Mouse (Mus musculus): ENCODE measurements around the gene Cmip. TPM values are rescaled to one million over a fixed set of nuclear protein-coding genes. Genes with fewer than 3 reads are reported as not detected.

Cmip gene
- polyA plus RNA-seq, 1 experiment from 2014 or later: 21.6 TPM

DNA sequence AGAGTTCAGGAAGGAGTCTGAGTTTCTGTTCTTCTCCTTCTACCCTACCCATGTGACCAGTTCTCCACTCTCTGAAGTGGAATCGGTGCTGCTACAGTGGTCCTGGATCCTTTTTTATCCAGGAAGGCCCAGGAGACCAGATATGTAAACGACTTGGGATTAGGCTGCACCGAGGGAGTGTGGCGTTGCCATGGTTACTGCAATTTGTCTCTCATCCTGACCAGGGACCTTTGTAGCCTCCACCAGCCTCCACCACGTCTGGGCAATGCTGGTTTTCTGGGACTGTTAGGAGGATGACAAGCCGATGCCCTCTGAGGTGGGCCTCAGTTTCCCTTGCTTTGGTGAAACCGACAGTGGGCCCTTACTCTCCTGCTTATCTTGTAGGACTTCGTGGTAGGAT lies 35.4 kb downstream of the Cmip start:
- 28% methylated on average over 8 of the region's 8 CpGs for WGBS
- H3K4me2 ChIP-seq (replicated peaks; ENCODE audit: low read depth, low read length): no peak overlapping the region

DNA sequence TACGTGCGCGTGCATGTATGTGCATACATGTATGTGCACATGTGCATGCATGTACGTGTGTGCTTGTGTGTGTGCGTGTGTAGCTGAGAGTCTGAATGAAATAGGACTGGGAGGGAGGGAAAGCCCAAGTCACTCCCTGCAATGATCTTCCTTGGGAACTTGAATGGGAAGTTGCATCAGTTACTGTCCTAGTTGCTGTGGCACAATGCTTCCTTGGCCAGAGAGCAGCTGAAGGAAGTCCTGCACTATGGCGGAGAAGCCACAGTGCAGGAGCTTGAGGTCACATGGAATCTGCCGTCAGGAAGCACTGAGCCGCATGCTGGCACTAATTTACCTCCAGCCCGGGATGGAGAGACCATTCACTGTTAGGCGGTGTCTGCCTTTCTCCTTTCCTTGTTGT lies 37.9 kb downstream of the Cmip start:
- Histone ChIP-seq H3K27ac (ENCODE audit: low read length) (no peak overlapping the region), H3K4me1 (ENCODE audit: control insufficient read depth, insufficient read depth, low read length) (peaks cover 32% of the 10 kb centered on the region), H3K9ac (replicated peaks; ENCODE audit: low read depth, low read length) (no peak overlapping the region), H3K36me3 (ENCODE audit: control insufficient read depth, insufficient read depth, low read length) (no peaks in the 10 kb centered on the region), H3K27me3 (ENCODE audit: control insufficient read depth, insufficient read depth, low read length) (no peaks in the 10 kb centered on the region), H3K4me3 (ENCODE audit: low read depth, low read length) (no peak overlapping the region), H3K4me2 (replicated peaks; ENCODE audit: low read depth, low read length) (no peak overlapping the region), H3K9me3 (ENCODE audit: control insufficient read depth, low read depth, low read length) (no peaks in the 10 kb centered on the region)
- WGBS: 86% methylated on average over 10 of the region's 10 CpGs
- no peak for ATAC-seq (ENCODE audit: insufficient number of reproducible peaks, insufficient read depth, low FRiP score, low read depth)

More for the DNA sequence above, 35.4 kb downstream of the Cmip start:
- H3K36me3 ChIP-seq (ENCODE audit: control insufficient read depth, insufficient read depth, low read length): no peaks in the 10 kb centered on the region
- ATAC-seq (ENCODE audit: insufficient number of reproducible peaks, insufficient read depth, low FRiP score, low read depth): no peak
- H3K9me3 ChIP-seq (ENCODE audit: control insufficient read depth, low read depth, low read length): no peaks in the 10 kb centered on the region
- no peaks in the 10 kb centered on the region for H3K27me3 ChIP-seq (ENCODE audit: control insufficient read depth, insufficient read depth, low read length)
- no peak overlapping the region for H3K4me3 ChIP-seq (ENCODE audit: low read depth, low read length)
- H3K27ac ChIP-seq (ENCODE audit: low read length): no peak overlapping the region
- peaks cover 17% of the 10 kb centered on the region for H3K4me1 ChIP-seq (ENCODE audit: control insufficient read depth, insufficient read depth, low read length)
- no peak overlapping the region for H3K9ac ChIP-seq (replicated peaks; ENCODE audit: low read depth, low read length)

DNA sequence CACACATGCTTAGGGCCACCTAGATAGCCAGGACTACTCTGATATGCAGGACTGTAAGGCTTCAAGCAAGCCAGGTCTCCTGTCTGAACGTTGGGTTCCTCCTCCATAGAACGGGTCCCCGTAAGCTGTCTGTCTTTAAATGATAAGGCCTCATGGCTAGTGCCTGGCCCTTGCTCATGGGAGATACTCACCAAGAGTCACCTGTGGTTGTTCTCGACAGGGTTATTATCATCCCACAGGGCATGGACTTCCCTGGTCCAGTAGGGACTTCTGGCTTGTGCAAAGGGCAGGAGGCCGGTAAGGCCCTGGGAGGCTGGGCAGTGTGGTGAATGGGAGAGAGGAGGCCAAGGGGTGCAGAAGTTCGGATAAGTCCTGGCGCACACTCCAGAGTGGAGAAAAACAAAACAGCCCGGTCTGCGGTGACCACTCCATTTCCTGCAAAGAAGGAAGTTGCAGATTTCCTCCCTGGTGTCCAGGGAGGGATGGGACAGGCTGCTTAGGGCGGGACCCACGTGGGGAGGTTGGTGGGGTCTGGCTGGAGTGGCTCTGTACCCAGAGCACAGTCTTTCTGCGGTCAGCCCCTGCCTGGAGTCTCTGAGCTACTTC lies 41.2 kb downstream of the Cmip start:
- WGBS: 66% methylated on average over 12 of the region's 12 CpGs
- Histone ChIP-seq H3K4me3 (ENCODE audit: low read depth, low read length) (no peak overlapping the region), H3K36me3 (ENCODE audit: control insufficient read depth, insufficient read depth, low read length) (no peaks in the 10 kb centered on the region), H3K9me3 (ENCODE audit: control insufficient read depth, low read depth, low read length) (no peaks in the 10 kb centered on the region), H3K27me3 (ENCODE audit: control insufficient read depth, insufficient read depth, low read length) (no peaks in the 10 kb centered on the region), H3K9ac (replicated peaks; ENCODE audit: low read depth, low read length) (no peak overlapping the region), H3K4me1 (ENCODE audit: control insufficient read depth, insufficient read depth, low read length) (peaks cover 27% of the 10 kb centered on the region; the same call in 1 of the 2 replicates), H3K4me2 (replicated peaks; ENCODE audit: low read depth, low read length) (no peak overlapping the region), H3K27ac (ENCODE audit: low read length) (peak overlapping the region; percentile 59)
- peak; percentile 43; the same call in 1 of the 2 replicates for ATAC-seq (ENCODE audit: insufficient number of reproducible peaks, insufficient read depth, low FRiP score, low read depth)

DNA sequence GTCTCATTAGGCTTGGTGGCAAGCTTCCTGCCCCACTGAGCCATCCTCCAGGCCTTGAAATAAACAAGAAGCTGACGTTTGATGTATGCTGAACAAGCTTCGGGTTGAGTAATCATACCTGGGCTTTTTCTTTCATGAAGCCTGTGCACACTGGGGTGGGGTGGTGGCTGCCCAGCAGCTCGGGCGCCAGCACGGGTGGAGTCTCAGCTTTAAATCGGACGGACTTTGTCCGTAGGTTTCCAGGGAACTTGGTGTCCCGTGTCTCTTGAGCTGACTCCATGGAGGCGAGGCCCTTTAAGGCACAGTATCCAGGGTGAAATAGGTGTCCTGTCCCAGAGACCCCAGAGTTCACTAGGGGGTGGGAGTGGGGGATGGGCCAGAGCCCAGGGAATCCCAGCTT lies 42.3 kb downstream of the Cmip start:
- Histone ChIP-seq H3K27ac (ENCODE audit: low read length) (peak overlapping the region; percentile 36), H3K4me3 (ENCODE audit: low read depth, low read length) (no peak overlapping the region), H3K36me3 (ENCODE audit: control insufficient read depth, insufficient read depth, low read length) (no peaks in the 10 kb centered on the region), H3K9me3 (ENCODE audit: control insufficient read depth, low read depth, low read length) (no peaks in the 10 kb centered on the region), H3K9ac (replicated peaks; ENCODE audit: low read depth, low read length) (no peak overlapping the region), H3K27me3 (ENCODE audit: control insufficient read depth, insufficient read depth, low read length) (no peaks in the 10 kb centered on the region), H3K4me2 (replicated peaks; ENCODE audit: low read depth, low read length) (no peak overlapping the region), H3K4me1 (ENCODE audit: control insufficient read depth, insufficient read depth, low read length) (peaks cover 34% of the 10 kb centered on the region; the same call in 1 of the 2 replicates)
- WGBS: 41% methylated on average over 10 of the region's 10 CpGs
- peak; percentile 38; the same call in 1 of the 2 replicates for ATAC-seq (ENCODE audit: insufficient number of reproducible peaks, insufficient read depth, low FRiP score, low read depth)

DNA sequence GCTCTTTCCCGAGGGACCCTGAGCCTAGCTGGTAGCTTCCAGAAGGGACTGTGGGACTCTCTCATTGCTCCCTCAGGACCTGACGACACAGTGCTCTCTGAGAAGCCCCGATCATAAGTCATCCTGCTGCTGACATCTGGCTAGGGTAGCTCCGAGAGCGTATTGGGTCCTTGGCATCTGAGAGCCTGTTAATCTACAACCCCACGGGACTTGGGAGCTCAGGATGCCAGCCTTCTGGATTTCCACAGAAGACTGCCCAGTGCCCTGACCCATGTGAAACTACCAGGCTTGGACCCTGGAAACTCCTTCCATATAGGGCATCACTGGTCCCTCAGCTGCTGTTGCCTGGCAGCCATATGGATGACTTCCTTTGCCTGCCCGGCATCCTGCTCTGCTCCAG lies 43.3 kb downstream of the Cmip start:
- Histone ChIP-seq H3K4me3 (ENCODE audit: low read depth, low read length) (no peak overlapping the region), H3K27ac (ENCODE audit: low read length) (no peak overlapping the region), H3K27me3 (ENCODE audit: control insufficient read depth, insufficient read depth, low read length) (no peaks in the 10 kb centered on the region), H3K9me3 (ENCODE audit: control insufficient read depth, low read depth, low read length) (no peaks in the 10 kb centered on the region), H3K4me1 (ENCODE audit: control insufficient read depth, insufficient read depth, low read length) (peaks cover 35% of the 10 kb centered on the region; the same call in 1 of the 2 replicates), H3K9ac (replicated peaks; ENCODE audit: low read depth, low read length) (no peak overlapping the region), H3K4me2 (replicated peaks; ENCODE audit: low read depth, low read length) (no peak overlapping the region), H3K36me3 (ENCODE audit: control insufficient read depth, insufficient read depth, low read length) (no peaks in the 10 kb centered on the region)
- WGBS: 52% methylated on average over 7 of the region's 7 CpGs
- ATAC-seq (ENCODE audit: insufficient number of reproducible peaks, insufficient read depth, low FRiP score, low read depth): no peak

DNA sequence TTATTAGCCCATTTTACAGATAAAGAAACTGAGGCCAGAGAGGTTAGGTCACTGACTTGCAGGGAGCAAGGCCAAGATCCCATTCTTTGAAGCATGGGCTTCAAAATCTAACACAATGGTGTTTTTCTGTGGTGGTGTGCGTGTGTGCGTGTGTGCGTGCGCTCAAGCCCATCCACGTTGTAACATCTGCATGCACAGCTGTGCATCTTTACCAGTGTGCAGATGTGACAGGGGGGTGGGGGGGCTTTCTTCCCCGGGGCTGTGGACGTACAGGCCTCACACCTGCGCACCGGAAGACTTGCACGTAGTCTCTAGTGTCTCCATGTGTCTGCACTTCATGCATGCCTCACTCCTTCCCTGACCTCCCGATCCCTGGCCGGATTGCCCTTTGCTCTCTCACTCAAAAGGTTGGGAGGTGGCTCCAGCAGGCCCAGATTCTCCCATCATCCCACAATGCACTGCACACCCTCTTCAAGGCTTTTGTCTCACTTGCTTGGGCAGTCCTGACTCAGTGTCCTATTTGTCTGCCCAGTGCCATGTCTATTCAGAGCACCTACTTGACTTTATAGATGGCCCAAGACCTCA lies 44.7 kb downstream of the Cmip start:
- H3K9ac ChIP-seq (replicated peaks; ENCODE audit: low read depth, low read length): no peak overlapping the region
- H3K4me3 ChIP-seq (ENCODE audit: low read depth, low read length): no peak overlapping the region
- H3K27ac ChIP-seq (ENCODE audit: low read length): no peak overlapping the region
- ATAC-seq (ENCODE audit: insufficient number of reproducible peaks, insufficient read depth, low FRiP score, low read depth): no peak
- no peaks in the 10 kb centered on the region for H3K27me3 ChIP-seq (ENCODE audit: control insufficient read depth, insufficient read depth, low read length)
- no peak overlapping the region for H3K4me2 ChIP-seq (replicated peaks; ENCODE audit: low read depth, low read length)
- no peaks in the 10 kb centered on the region for H3K9me3 ChIP-seq (ENCODE audit: control insufficient read depth, low read depth, low read length)
- H3K36me3 ChIP-seq (ENCODE audit: control insufficient read depth, insufficient read depth, low read length): no peaks in the 10 kb centered on the region
- peaks cover 37% of the 10 kb centered on the region; the same call in 1 of the 2 replicates for H3K4me1 ChIP-seq (ENCODE audit: control insufficient read depth, insufficient read depth, low read length)
- 87% methylated on average over 12 of the region's 12 CpGs for WGBS

DNA sequence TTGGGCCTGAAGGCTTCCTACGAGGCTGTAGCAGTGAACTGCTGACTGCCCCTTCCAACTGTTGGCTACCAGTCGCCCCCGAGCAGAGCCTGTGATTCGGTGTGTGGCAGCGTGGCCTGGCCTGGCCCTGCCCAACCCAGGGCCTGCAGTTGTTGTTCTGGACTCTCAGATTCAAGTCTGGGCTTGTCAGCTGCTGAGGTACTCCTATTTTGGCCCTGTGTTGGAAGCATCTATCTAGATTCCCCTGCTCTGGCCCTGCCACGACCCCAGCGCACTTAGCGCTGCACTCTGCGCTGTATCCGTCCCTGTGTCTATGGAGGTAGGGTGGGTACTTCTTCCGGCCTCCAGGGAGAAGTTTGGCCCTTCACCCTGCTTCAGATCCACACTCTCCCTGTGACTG lies 45.2 kb downstream of the Cmip start:
- no peak overlapping the region for H3K27ac ChIP-seq (ENCODE audit: low read length)
- no peaks in the 10 kb centered on the region for H3K9me3 ChIP-seq (ENCODE audit: control insufficient read depth, low read depth, low read length)
- H3K4me3 ChIP-seq (ENCODE audit: low read depth, low read length): no peak overlapping the region
- no peaks in the 10 kb centered on the region for H3K36me3 ChIP-seq (ENCODE audit: control insufficient read depth, insufficient read depth, low read length)
- peaks cover 37% of the 10 kb centered on the region; the same call in 1 of the 2 replicates for H3K4me1 ChIP-seq (ENCODE audit: control insufficient read depth, insufficient read depth, low read length)
- H3K9ac ChIP-seq (replicated peaks; ENCODE audit: low read depth, low read length): no peak overlapping the region
- no peaks in the 10 kb centered on the region for H3K27me3 ChIP-seq (ENCODE audit: control insufficient read depth, insufficient read depth, low read length)
- no peak for ATAC-seq (ENCODE audit: insufficient number of reproducible peaks, insufficient read depth, low FRiP score, low read depth)
- 79% methylated on average over 11 of the region's 11 CpGs for WGBS
- no peak overlapping the region for H3K4me2 ChIP-seq (replicated peaks; ENCODE audit: low read depth, low read length)

DNA sequence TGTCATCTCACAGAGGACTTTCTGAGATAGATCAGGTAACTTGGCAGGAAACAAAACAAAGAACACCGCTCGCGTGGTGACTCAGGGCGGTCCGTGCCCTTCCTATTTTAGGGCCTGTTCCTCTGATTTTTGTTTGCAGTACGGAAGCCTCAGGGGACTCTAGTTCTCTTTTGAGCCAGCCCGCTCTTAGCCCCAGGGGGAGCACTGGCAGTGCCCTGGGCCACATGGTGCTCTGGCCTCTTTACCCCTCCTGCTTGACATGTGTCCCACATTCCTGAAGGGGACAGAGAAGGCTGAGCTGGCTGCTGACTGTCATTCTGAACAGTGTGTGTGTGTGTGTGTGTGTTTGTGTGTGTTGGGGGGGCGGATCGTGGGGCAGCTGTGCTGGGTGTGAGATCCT lies 46.8 kb downstream of the Cmip start:
- H3K4me2 ChIP-seq (replicated peaks; ENCODE audit: low read depth, low read length): no peak overlapping the region
- no peak overlapping the region for H3K9ac ChIP-seq (replicated peaks; ENCODE audit: low read depth, low read length)
- no peak overlapping the region for H3K4me3 ChIP-seq (ENCODE audit: low read depth, low read length)
- WGBS: 50% methylated on average over 9 of the region's 9 CpGs
- no peaks in the 10 kb centered on the region for H3K27me3 ChIP-seq (ENCODE audit: control insufficient read depth, insufficient read depth, low read length)
- H3K36me3 ChIP-seq (ENCODE audit: control insufficient read depth, insufficient read depth, low read length): no peaks in the 10 kb centered on the region
- no peaks in the 10 kb centered on the region for H3K9me3 ChIP-seq (ENCODE audit: control insufficient read depth, low read depth, low read length)
- H3K27ac ChIP-seq (ENCODE audit: low read length): no peak overlapping the region
- peaks cover 38% of the 10 kb centered on the region for H3K4me1 ChIP-seq (ENCODE audit: control insufficient read depth, insufficient read depth, low read length)
- no peak for ATAC-seq (ENCODE audit: insufficient number of reproducible peaks, insufficient read depth, low FRiP score, low read depth)

DNA sequence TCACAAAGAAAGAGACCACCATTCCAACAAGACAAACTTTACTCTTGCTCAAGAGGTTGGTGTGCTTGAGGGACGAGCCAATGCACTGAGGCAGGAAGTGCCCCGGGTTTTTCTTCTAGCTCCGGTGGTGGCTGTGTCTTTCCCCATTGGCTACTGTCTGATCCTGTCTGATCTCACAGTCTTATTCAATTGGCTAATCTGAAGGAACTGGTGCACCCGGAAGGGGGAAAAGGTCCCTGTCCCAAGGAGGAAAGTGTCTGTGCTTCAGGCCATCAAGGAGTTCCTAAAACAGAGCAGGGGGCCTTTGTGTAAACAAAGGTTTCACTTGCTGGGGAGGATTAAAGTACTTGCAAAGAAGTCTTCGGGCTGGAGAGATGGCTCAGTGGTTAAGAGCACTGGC lies 48.5 kb downstream of the Cmip start:
- no peak overlapping the region for H3K27ac ChIP-seq (ENCODE audit: low read length)
- H3K9me3 ChIP-seq (ENCODE audit: control insufficient read depth, low read depth, low read length): no peaks in the 10 kb centered on the region
- no peak overlapping the region for H3K4me2 ChIP-seq (replicated peaks; ENCODE audit: low read depth, low read length)
- no peak for ATAC-seq (ENCODE audit: insufficient number of reproducible peaks, insufficient read depth, low FRiP score, low read depth)
- no peaks in the 10 kb centered on the region for H3K27me3 ChIP-seq (ENCODE audit: control insufficient read depth, insufficient read depth, low read length)
- no peak overlapping the region for H3K4me3 ChIP-seq (ENCODE audit: low read depth, low read length)
- H3K36me3 ChIP-seq (ENCODE audit: control insufficient read depth, insufficient read depth, low read length): no peaks in the 10 kb centered on the region
- H3K9ac ChIP-seq (replicated peaks; ENCODE audit: low read depth, low read length): no peak overlapping the region
- H3K4me1 ChIP-seq (ENCODE audit: control insufficient read depth, insufficient read depth, low read length): peaks cover 38% of the 10 kb centered on the region
- WGBS: 46% methylated on average over 5 of the region's 5 CpGs

All from stomach, embryonic 14.5 days (tissue).